Mouse (Mus musculus) CH12.LX (cell line): ENCODE results near the gene Alk. TPM values are rescaled to one million over a fixed set of nuclear protein-coding genes. Genes with fewer than 3 reads are reported as not detected.

Experiments used
- DNase-seq: peaks from one replicate; pipeline ENCODE4 v3.0.0-alpha.2; 2013; ENCODE audit errors: extremely low read depth
- H3K27ac ChIP-seq: 2 replicates; pipeline ENCODE4 v1.5.1; 2012; ENCODE audit warnings: low read depth, mild to moderate bottlenecking, control low read depth, moderate library complexity; ENCODE audit not compliant: insufficient read depth
- H3K27me3 ChIP-seq: replicated peaks from 2 replicates; pipeline ENCODE3; 2012; ENCODE audit warnings: inconsistent platforms
- H3K36me3 ChIP-seq, 2 experiments: replicated peaks in 1 of 2; 2 replicates each; pipeline versions ENCODE3 to v1.6.1; 2012; ENCODE audit warnings: inconsistent platforms in 1 of 2, low read length in 1 of 2, mild to moderate bottlenecking in 1 of 2, mixed read lengths in 1 of 2, moderate library complexity in 1 of 2; ENCODE audit not compliant: control insufficient read depth in 1 of 2, insufficient read depth in 1 of 2
- H3K4me1 ChIP-seq, 2 experiments: 2 replicates each; pipeline ENCODE4 v1.6.1; 2012; ENCODE audit warnings: inconsistent platforms in 1 of 2, moderate library complexity in 1 of 2; ENCODE audit not compliant: insufficient read depth in 2 of 2, control insufficient read depth in 1 of 2
- H3K4me2 ChIP-seq: 2 replicates; pipeline ENCODE4 v1.6.1; 2012; ENCODE audit warnings: low read depth, mild to moderate bottlenecking, control low read depth; ENCODE audit not compliant: poor library complexity, insufficient read depth, severe bottlenecking
- H3K4me3 ChIP-seq, 3 experiments: fragments of 150-350 bp in 1 of 3; sonication (generic) in 1 of 3; replicated peaks in 1 of 3; 2 replicates each; pipeline versions ENCODE3 to v1.5.1; 2011 to 2012; ENCODE audit warnings: low read depth in 2 of 3, low read length in 2 of 3, mild to moderate bottlenecking in 2 of 3, moderate library complexity in 2 of 3, control low read depth in 1 of 3, improper control_type of control experiment in 1 of 3, inconsistent platforms in 1 of 3, mixed read lengths in 1 of 3; ENCODE audit not compliant: poor library complexity in 1 of 3
- H3K79me2 ChIP-seq: replicated peaks from 2 replicates; pipeline ENCODE4 v1.6.1; 2012; ENCODE audit warnings: mild to moderate bottlenecking, moderate library complexity; ENCODE audit not compliant: control insufficient read depth, poor library complexity, insufficient read depth, severe bottlenecking; ENCODE audit errors: extremely low read depth
- H3K9ac ChIP-seq: 2 replicates; pipeline ENCODE4 v1.6.1; 2012; ENCODE audit warnings: low read depth, mild to moderate bottlenecking, control low read depth, moderate library complexity; ENCODE audit not compliant: insufficient read depth
- H3K9me3 ChIP-seq: replicated peaks from 2 replicates; pipeline ENCODE3; 2012; ENCODE audit warnings: low read length, inconsistent platforms, mixed read lengths
- BHLHE40 ChIP-seq: IDR thresholded peaks from 2 replicates; pipeline ENCODE4 v1.6.1; 2011; ENCODE audit warnings: mild to moderate bottlenecking, low read depth, low read length, improper control_type of control experiment
- CHD1 ChIP-seq: IDR thresholded peaks from 2 replicates; pipeline ENCODE4 v1.6.1; 2012; ENCODE audit warnings: low read depth, low read length, improper control_type of control experiment, inconsistent platforms
- CHD2 ChIP-seq: IDR thresholded peaks from 2 replicates; pipeline ENCODE4 v1.6.1; 2011; ENCODE audit warnings: low read length, improper control_type of control experiment
- CTCF ChIP-seq, 2 experiments: IDR thresholded peaks in 1 of 2; conservative IDR thresholded peaks in 1 of 2; 2 replicates each; pipeline ENCODE4 v1.5.1; 2011 to 2012; ENCODE audit warnings: low read depth in 2 of 2, low read length in 2 of 2, improper control_type of control experiment in 1 of 2, inconsistent platforms in 1 of 2, mild to moderate bottlenecking in 1 of 2, moderate library complexity in 1 of 2
- E2F4 ChIP-seq: IDR thresholded peaks from 2 replicates; pipeline ENCODE4 v1.6.1; 2011; ENCODE audit warnings: low read depth, low read length, improper control_type of control experiment; ENCODE audit not compliant: insufficient replicate concordance
- EP300 ChIP-seq: IDR thresholded peaks from 2 replicates; pipeline ENCODE4 v1.6.1; 2011; ENCODE audit warnings: low read length, improper control_type of control experiment
- ETS1 ChIP-seq: conservative IDR thresholded peaks from 2 replicates; pipeline ENCODE4 v1.6.1; 2012; ENCODE audit warnings: low read depth, mild to moderate bottlenecking, inconsistent platforms, low read length, improper control_type of control experiment, moderate library complexity
- GABPA ChIP-seq: IDR thresholded peaks from 2 replicates; pipeline ENCODE4 v1.6.1; 2012; ENCODE audit warnings: low read depth, low read length, improper control_type of control experiment, inconsistent platforms; ENCODE audit not compliant: insufficient replicate concordance
- IRF4 ChIP-seq: IDR thresholded peaks from 2 replicates; pipeline ENCODE4 v1.6.1; 2014; ENCODE audit warnings: low read depth, mild to moderate bottlenecking, inconsistent platforms, low read length, improper control_type of control experiment
- JUN ChIP-seq: IDR thresholded peaks from 2 replicates; pipeline ENCODE4 v1.6.1; 2011; ENCODE audit warnings: low read depth, mild to moderate bottlenecking, low read length, improper control_type of control experiment, moderate library complexity; ENCODE audit not compliant: insufficient read depth
- MAX ChIP-seq: IDR thresholded peaks from 2 replicates; pipeline ENCODE4 v1.6.1; 2011; ENCODE audit warnings: low read length, improper control_type of control experiment
- MAZ ChIP-seq: IDR thresholded peaks from 2 replicates; pipeline ENCODE4 v1.6.1; 2012; ENCODE audit warnings: low read depth, mild to moderate bottlenecking, inconsistent platforms, low read length, improper control_type of control experiment, moderate library complexity
- MYC ChIP-seq: IDR thresholded peaks from 2 replicates; pipeline ENCODE4 v1.6.1; 2011; ENCODE audit warnings: low read depth, mild to moderate bottlenecking, improper control_type of control experiment, low read length
- POLR2A ChIP-seq: IDR thresholded peaks from 2 replicates; pipeline ENCODE4 v1.6.1; 2011; ENCODE audit warnings: low read depth, mild to moderate bottlenecking, improper control_type of control experiment, low read length
- RCOR1 ChIP-seq: conservative IDR thresholded peaks from 2 replicates; pipeline ENCODE4 v1.6.1; 2012; ENCODE audit warnings: low read depth, mild to moderate bottlenecking, inconsistent platforms, low read length, improper control_type of control experiment
- SIN3A ChIP-seq: IDR thresholded peaks from 2 replicates; pipeline ENCODE4 v1.6.1; 2012; ENCODE audit warnings: low read length, improper control_type of control experiment, inconsistent platforms
- TCF12 ChIP-seq: IDR thresholded peaks from 2 replicates; pipeline ENCODE4 v1.6.1; 2014; ENCODE audit warnings: low read depth, mild to moderate bottlenecking, inconsistent platforms, low read length, improper control_type of control experiment
- USF1 ChIP-seq: IDR thresholded peaks from 2 replicates; pipeline ENCODE4 v1.6.1; 2014; ENCODE audit warnings: low read depth, mild to moderate bottlenecking, inconsistent platforms, low read length, improper control_type of control experiment
- ZNF384 ChIP-seq: IDR thresholded peaks from 2 replicates; pipeline ENCODE4 v1.6.1; 2012; ENCODE audit warnings: low read depth, low read length, improper control_type of control experiment, inconsistent platforms
- dilution Hi-C: fragments of 300-500 bp; cut with MboI; formaldehyde crosslinking; loops from 2 replicates; pipeline ENCODE4 v1.14.3; 2020; ENCODE audit warnings: low sequenced_read_pairs; ENCODE audit not compliant: extremely low pct_unique_long_range_greater_than_20kb, extremely low pct_ligation_motif_present
- in situ Hi-C: fragments of 300-500 bp; cut with MboI; formaldehyde crosslinking; loops from 3 replicates; pipeline ENCODE4 v1.14.3; 2019; ENCODE audit warnings: low sequenced_read_pairs, low pct_ligation_motif_present, low pct_unique_long_range_greater_than_20kb, mixed read lengths
- polyA plus RNA-seq: library from polyadenylated mRNA; unstranded; fragments of >175 nt; gene quantifications from 2 replicates; pipeline ENCODE4 v1.2.1, GENCODE M21; 2012; ENCODE audit warnings: low read depth; ENCODE audit not compliant: insufficient read length
- total RNA-seq, 2 experiments: library from RNA; depleted of rRNA; stranded (reverse); fragments of 300-350 nt in 1 of 2; fragments of >200 nt in 1 of 2; gene quantifications; 2 replicates each; pipeline ENCODE4 v1.2.3; 2012 to 2014

Alk gene
- total and polyA plus RNA-seq, 3 experiments, result 0.38 to 0.63 (median 0.44) TPM

DNA sequence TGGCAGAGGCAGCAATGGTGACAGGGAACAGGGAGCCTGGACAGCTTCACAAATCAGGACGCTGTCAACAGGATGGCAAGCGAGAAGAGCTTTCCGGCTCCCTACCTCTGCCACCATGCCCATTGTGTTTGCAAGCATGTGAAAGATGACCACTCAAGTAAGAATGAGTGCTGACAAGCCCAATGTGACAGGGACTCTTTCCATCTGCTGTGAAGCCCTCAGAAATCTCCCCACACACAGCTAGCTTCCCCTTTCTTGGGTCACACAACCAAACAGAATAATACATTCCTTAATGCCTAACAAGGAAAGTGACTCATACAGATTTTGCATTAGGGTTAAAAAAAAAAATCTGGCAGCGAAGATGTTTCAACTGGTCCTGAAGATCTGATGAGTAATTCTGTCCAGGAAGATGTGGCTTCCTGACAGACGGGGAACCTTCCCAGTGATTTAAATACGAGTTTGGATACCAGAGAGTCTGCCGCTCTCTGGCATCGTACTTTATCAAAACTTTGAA is 329.0 kb downstream of the Alk start (continued):
- peak; percentile 97 for TF ChIP-seq EP300
- TF ChIP-seq ZNF384, result peak; percentile 98
- TF ChIP-seq MAZ, result peak; percentile 90
- TF ChIP-seq SIN3A, result peak; percentile 91
- no peak for TF ChIP-seq USF1
- TF ChIP-seq CTCF (conservative IDR thresholded peaks at IDR 0.05 in 1 of 2, IDR thresholded peaks at IDR 0.05 in 1 of 2; ENCODE audit: low read depth in 2 of 2, low read length in 2 of 2), result peak in 1 of 2 experiments; percentile 3; a peak in 1 of 4 replicates
- peak; percentile 82 for TF ChIP-seq BHLHE40
- TF ChIP-seq POLR2A, result peak; percentile 47; the same call in 1 of the 2 replicates
- 0 out of 2 replicates have a peak, but pooled peaks have one; percentile 68 for TF ChIP-seq E2F4

GRCm38 (mm10) chr17:72274205-72274604 is 330.2 kb downstream of the Alk start:
- H3K9me3 ChIP-seq, result peaks cover 6% of the 10 kb centered on the region
- H3K79me2 ChIP-seq, result no peaks in the 10 kb centered on the region
- no peak overlapping the region for H3K4me3 ChIP-seq
- peaks cover 25 to 59% of the 10 kb centered on the region in 2 experiments for H3K4me1 ChIP-seq
- H3K9ac ChIP-seq, result no peak overlapping the region
- TF ChIP-seq RCOR1, result peak; percentile 46; the same call in 1 of the 2 replicates
- 0 out of 2 replicates have a peak, but pooled peaks have one; percentile 14 for TF ChIP-seq ZNF384
- TF ChIP-seq EP300, result peak; percentile 35; the same call in 1 of the 2 replicates
- peak; percentile 58; the same call in 1 of the 2 replicates for TF ChIP-seq IRF4
- no peak for TF ChIP-seq JUN
- TF ChIP-seq POLR2A, result 0 out of 2 replicates have a peak, but pooled peaks have one; percentile 19
- TF ChIP-seq TCF12, result peak; percentile 62; the same call in 1 of the 2 replicates
- no peak for TF ChIP-seq CTCF (conservative IDR thresholded peaks at IDR 0.05 in 1 of 2, IDR thresholded peaks at IDR 0.05 in 1 of 2; ENCODE audit: low read depth in 2 of 2, low read length in 2 of 2)
- TF ChIP-seq CHD1, result no peak; the same call in 1 of the 2 replicates
- TF ChIP-seq ETS1, result peak; percentile 61
- TF ChIP-seq MAX, result peak; percentile 41; the same call in 1 of the 2 replicates
- TF ChIP-seq BHLHE40, result peak; percentile 85
- no peak for TF ChIP-seq E2F4
- TF ChIP-seq MYC, result peak; percentile 65; the same call in 1 of the 2 replicates
- no peak for TF ChIP-seq GABPA
- peak; percentile 71; the same call in 1 of the 2 replicates for TF ChIP-seq CHD2
- DNase-seq, result peak; percentile 68
- in situ Hi-C loops, result no loop called here
- H3K27ac ChIP-seq, result peak overlapping the region; percentile 27; the same call in 1 of the 2 replicates
- H3K4me2 ChIP-seq, result peak overlapping the region; percentile 42; the same call in 1 of the 2 replicates
- H3K36me3 ChIP-seq, result no peaks in the 10 kb centered on the region
- dilution Hi-C loops, result no loop called here
- no peaks in the 10 kb centered on the region for H3K27me3 ChIP-seq
